Mouse (Mus musculus) liver (tissue): ENCODE results near the gene Egfr.

Source experiments
- DNase-seq: peaks from one replicate; pipeline ENCODE4 v3.0.0-alpha.2; 2020; ENCODE audit warnings: mixed read lengths

Egfr gene

GRCm38 (mm10) chr11:16900653-16901416 is 148.8 kb downstream of the Egfr start:
- DNase-seq, result no peak

GRCm38 (mm10) chr11:16904302-16905011 is 152.5 kb downstream of the Egfr start:
- no peak for DNase-seq

DNA sequence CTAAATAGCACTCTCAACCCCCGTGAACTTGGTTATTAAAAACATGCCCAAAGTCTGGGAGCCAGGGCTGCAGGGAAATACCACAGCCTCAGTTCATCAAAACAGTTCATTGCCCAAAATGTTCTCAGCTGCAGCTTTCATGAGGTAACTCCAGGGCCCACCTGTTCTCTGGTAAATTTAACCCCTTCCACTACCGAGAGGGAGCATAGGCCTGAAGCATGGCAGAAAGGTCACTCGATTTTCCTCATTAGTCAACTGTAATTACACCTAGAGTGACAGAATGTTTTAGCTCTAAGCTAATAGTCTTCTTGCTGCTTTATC is 153.0 kb downstream of the Egfr start:
- DNase-seq, result no peak

- no peak for DNase-seq
Observed at GRCm38 (mm10) chr11:16906530-16906929, 154.5 kb downstream of the Egfr start.

GRCm38 (mm10) chr11:16907517-16908129 is 155.6 kb downstream of the Egfr start:
- DNase-seq, result no peak

DNA sequence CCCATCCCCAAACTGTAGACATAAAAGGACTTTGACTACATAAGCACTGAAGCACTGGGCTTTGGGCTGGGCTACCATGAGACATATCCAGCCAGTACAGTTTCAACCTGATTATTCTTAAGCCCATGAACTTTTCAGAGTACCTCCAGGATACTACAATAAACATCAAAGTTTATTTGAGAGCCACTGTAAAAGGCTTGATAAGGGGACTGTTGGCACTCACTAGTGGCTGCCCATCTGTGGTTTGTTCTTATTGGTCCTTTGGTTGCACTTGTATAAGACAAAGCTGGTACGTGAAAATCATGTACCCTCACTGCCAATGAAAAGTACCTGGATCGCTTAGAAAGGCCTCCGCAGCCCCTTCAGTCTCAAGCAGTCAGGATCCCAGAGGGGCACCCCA is 162.8 kb downstream of the Egfr start:
- no peak for DNase-seq

- no peak for DNase-seq
Observed at GRCm38 (mm10) chr11:16915850-16916249, 163.8 kb downstream of the Egfr start.

GRCm38 (mm10) chr11:16917512-16917911 is 165.5 kb downstream of the Egfr start:
- no peak for DNase-seq

DNA sequence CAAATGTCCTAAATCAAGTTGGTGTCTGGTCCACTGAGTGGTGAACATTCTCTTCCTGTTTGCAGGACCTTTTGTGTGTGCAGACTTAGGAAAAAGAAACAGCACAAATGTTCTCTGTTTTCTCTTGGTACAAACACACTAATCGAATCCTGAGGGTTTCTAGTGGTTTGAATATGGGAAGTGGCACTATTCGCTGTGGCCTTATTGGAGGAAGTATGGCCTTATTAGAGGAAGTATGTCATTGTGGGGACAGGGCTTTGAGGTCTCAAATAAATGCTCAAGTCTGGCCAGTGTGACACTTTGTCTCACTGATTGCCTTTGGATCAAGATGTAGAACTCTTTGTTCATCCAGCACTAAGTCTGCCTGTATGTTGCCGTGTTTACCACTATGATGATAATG is 180.2 kb downstream of the Egfr start:
- no peak for DNase-seq

DNA sequence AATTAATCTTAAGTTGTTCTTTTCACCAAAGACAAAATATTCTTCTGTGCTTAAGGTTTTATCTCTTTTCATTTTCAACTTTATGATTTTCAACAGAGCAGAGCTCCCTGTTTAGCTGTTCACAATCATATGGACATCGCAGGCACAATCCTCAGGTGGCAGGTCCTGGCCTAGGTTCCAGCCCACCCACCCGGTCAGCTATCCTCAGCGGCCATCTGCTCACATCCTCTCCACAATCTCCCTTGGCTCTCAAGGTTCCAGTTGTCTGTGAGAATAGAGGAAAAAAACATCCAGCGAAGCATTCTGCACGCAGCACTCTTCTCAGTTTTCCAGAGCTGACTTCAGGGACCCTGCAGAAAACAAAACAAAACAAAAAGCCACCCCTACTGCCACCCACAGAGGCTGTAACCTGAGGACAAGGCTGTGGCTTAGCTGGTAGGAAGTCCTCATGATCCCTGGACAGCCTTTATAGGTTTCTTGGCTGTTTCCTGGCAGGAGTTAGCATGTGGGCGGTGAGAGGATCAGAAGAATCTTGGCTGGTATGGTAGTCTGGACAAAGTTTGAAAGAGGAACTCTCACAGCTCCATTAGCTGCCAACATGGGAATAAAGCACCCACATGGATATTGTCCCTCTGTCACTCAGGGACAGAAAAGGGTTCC is 183.7 kb downstream of the Egfr start:
- DNase-seq, result no peak

GRCm38 (mm10) chr11:16941103-16941793 is 189.2 kb downstream of the Egfr start:
- DNase-seq, result no peak

DNA sequence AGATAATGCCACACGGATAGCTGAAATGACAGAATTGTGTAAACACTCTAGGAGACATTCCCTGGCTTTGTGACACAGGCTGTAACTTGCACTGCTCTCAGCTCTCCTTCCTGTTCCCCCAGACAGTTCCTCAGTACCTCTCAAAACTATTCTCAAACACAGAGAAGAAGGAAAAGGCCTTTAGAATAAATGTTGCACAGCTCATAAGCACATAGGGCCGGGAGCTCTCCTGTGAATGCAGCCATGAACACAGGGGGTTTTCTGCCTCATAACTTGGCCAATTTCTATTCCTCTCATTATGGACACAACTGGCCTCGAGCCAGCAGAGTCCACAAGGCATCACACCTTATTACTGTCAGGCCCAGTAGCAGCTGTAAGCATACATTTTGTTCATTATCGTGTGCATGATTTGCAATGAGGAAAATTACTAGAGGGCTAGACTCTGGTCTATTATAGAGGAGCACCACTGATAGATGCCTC is 190.0 kb downstream of the Egfr start:
- no peak for DNase-seq

GRCm38 (mm10) chr11:16943016-16943415 is 191.0 kb downstream of the Egfr start:
- DNase-seq, result no peak

- peak; percentile 13 for DNase-seq
Observed at GRCm38 (mm10) chr11:16948756-16949155, 196.8 kb downstream of the Egfr start.

GRCm38 (mm10) chr11:16950226-16950975 is 198.4 kb downstream of the Egfr start:
- no peak for DNase-seq

GRCm38 (mm10) chr11:16950976-16951760 is 199.2 kb downstream of the Egfr start, which contains the start of gene Fbxo48:
Fbxo48 (plus strand) TSS chr11:16951375.
- peak; percentile 98 for DNase-seq

GRCm38 (mm10) chr11:16951761-16952010 is 199.7 kb downstream of the Egfr start:
- no peak for DNase-seq

DNA sequence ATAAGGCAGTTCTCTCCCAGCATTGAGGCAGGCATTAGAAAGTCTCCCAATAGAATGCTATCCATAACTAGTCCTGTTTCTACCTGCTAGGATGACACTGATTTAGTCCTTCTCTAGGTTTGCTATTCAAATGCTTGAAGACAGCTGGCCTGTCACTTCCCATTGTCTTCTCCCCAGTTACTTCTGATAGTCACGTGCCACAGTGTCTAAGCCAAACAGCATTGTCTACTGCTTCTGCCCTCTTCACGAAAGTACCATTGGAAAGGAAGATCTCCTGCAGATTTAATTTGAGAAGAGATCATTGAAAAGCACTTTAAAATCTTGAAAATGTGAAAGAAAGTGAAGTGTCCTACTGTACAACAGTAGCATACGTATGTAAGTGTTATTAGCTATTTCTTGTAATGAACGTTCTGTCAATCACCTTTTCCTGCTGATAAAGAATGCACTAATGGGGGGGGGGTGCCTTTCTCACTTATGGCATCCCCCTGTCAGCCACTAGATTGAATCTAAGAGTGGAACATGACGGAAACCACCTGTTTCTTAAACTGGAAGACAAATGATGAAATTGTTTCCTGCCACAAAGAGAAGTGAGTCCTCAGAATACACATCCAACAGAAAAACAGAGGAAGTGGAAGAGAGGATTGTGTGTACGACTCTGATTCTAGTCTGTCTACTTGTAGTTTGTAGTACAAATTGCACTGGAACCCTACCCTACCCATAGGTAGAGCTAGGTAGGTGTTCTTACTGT is 204.3 kb downstream of the Egfr start:
- no peak for DNase-seq

DNA sequence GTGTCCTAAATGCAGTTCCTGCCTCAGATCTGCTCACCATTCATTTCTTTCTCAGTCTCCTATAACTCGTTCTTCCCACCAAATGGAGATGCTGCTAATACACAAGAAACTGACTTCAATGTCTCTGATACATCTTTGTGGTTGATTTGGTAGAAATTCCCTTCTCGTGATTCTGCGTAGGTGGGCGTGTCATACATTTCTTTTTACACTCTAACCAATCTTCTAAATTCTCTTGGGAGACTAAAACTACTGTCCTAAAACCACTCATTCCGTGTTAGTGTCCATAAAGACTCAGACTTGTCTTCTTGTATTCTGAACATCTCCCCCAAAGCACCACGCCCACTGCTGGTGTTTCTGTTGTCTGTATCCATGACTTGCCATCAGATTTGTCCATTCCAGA is 205.0 kb downstream of the Egfr start:
- DNase-seq, result no peak

DNA sequence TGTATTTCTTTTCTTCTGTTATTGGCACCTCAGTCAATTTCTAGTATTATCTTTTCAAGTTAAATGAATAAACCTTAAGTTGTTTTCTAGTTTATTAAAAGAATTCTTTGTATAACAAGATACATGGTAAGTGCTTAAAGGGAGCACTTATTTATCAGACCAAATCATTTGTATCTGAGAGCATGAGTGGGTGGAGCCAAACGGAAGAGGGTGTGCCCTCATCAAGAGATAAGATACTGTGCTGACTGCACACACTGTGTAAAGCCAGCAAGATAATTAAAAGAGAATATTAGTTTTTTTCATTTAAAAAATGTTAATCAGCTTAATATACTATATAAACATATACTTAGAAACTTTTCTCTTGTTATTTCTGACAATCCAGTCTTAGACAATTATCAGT is 206.5 kb downstream of the Egfr start:
- peak; percentile 71 for DNase-seq
